Mouse (Mus musculus): ENCODE measurements around the gene Sesn3. TPM values are rescaled to one million over a fixed set of nuclear protein-coding genes. Genes with fewer than 3 reads are reported as not detected.

Gene Sesn3
- polyA plus RNA-seq, 1 experiment, result 4.7 TPM

- Histone ChIP-seq H3ac (ENCODE audit: control insufficient read depth, insufficient read length) (no peak overlapping the region), H3K36me3 (ENCODE audit: control insufficient read depth, insufficient read depth) (no peaks in the 10 kb centered on the region), H3K4me2 (ENCODE audit: low read depth) (no peak overlapping the region), H3K79me2 (ENCODE audit: control insufficient read depth, insufficient read depth) (no peaks in the 10 kb centered on the region), H3K4me3 (no peak overlapping the region), H3K27me3 (ENCODE audit: control insufficient read depth, insufficient read depth, insufficient read length) (no peaks in the 10 kb centered on the region)
- TF ChIP-seq E2F4 (IDR thresholded peaks at IDR 0.05; ENCODE audit: insufficient read depth) (no peak), POLR2AphosphoS2 (IDR thresholded peaks at IDR 0.05; ENCODE audit: insufficient read length, low read depth) (no peak), MYOD1 (IDR thresholded peaks at IDR 0.05; ENCODE audit: control insufficient read depth in 1 of 3, insufficient read length in 2 of 3, low read depth in 2 of 3) (no peak), TCF3 (IDR thresholded peaks at IDR 0.05; ENCODE audit: insufficient read length, low read depth) (no peak), MYOG (IDR thresholded peaks at IDR 0.05; ENCODE audit: control insufficient read depth in 1 of 3, insufficient read depth in 1 of 3, insufficient read length in 2 of 3, low read depth in 2 of 3) (no peak), USF1 (IDR thresholded peaks at IDR 0.05; ENCODE audit: low read depth) (no peak), CEBPB (IDR thresholded peaks at IDR 0.05; ENCODE audit: insufficient read depth, poor library complexity, severe bottlenecking) (no peak), SRF (IDR thresholded peaks at IDR 0.05; ENCODE audit: control insufficient read depth, insufficient read length, low read depth) (no peak), REST (IDR thresholded peaks at IDR 0.05; ENCODE audit: insufficient read depth, insufficient read length) (no peak), POLR2A (IDR thresholded peaks at IDR 0.05; ENCODE audit: insufficient read length, low read depth) (no peak), TCF12 (IDR thresholded peaks at IDR 0.05; ENCODE audit: insufficient read depth, poor library complexity, severe bottlenecking) (no peak), MAX (IDR thresholded peaks at IDR 0.05; ENCODE audit: low read depth) (no peak)
Measured at GRCm38 (mm10) chr9:14242308-14242707, 32.6 kb upstream of the Sesn3 start.

GRCm38 (mm10) chr9:14244528-14244927, 30.3 kb upstream of the Sesn3 start:
- H3K4me3 ChIP-seq, result no peak overlapping the region
- no peaks in the 10 kb centered on the region for H3K36me3 ChIP-seq (ENCODE audit: control insufficient read depth, insufficient read depth)
- H3K27me3 ChIP-seq (ENCODE audit: control insufficient read depth, insufficient read depth, insufficient read length), result no peaks in the 10 kb centered on the region
- no peak overlapping the region for H3ac ChIP-seq (ENCODE audit: control insufficient read depth, insufficient read length)
- no peaks in the 10 kb centered on the region for H3K79me2 ChIP-seq (ENCODE audit: control insufficient read depth, insufficient read depth)
- TF ChIP-seq REST (IDR thresholded peaks at IDR 0.05; ENCODE audit: insufficient read depth, insufficient read length) (no peak), TCF3 (IDR thresholded peaks at IDR 0.05; ENCODE audit: insufficient read length, low read depth) (no peak), POLR2A (IDR thresholded peaks at IDR 0.05; ENCODE audit: insufficient read length, low read depth) (no peak), SRF (IDR thresholded peaks at IDR 0.05; ENCODE audit: control insufficient read depth, insufficient read length, low read depth) (no peak), POLR2AphosphoS2 (IDR thresholded peaks at IDR 0.05; ENCODE audit: insufficient read length, low read depth) (no peak), CEBPB (IDR thresholded peaks at IDR 0.05; ENCODE audit: insufficient read depth, poor library complexity, severe bottlenecking) (no peak), E2F4 (IDR thresholded peaks at IDR 0.05; ENCODE audit: insufficient read depth) (no peak), MAX (IDR thresholded peaks at IDR 0.05; ENCODE audit: low read depth) (no peak), MYOD1 (IDR thresholded peaks at IDR 0.05; ENCODE audit: control insufficient read depth in 1 of 3, insufficient read length in 2 of 3, low read depth in 2 of 3) (no peak), MYOG (IDR thresholded peaks at IDR 0.05; ENCODE audit: control insufficient read depth in 1 of 3, insufficient read depth in 1 of 3, insufficient read length in 2 of 3, low read depth in 2 of 3) (no peak), USF1 (IDR thresholded peaks at IDR 0.05; ENCODE audit: low read depth) (no peak)
- no peak overlapping the region for H3K4me2 ChIP-seq (ENCODE audit: low read depth)

- TF ChIP-seq POLR2AphosphoS2 (IDR thresholded peaks at IDR 0.05; ENCODE audit: insufficient read length, low read depth) (no peak), MAX (IDR thresholded peaks at IDR 0.05; ENCODE audit: low read depth) (no peak), SRF (IDR thresholded peaks at IDR 0.05; ENCODE audit: control insufficient read depth, insufficient read length, low read depth) (no peak), USF1 (IDR thresholded peaks at IDR 0.05; ENCODE audit: low read depth) (no peak), POLR2A (IDR thresholded peaks at IDR 0.05; ENCODE audit: insufficient read length, low read depth) (no peak), REST (IDR thresholded peaks at IDR 0.05; ENCODE audit: insufficient read depth, insufficient read length) (no peak), MYOD1 (IDR thresholded peaks at IDR 0.05; ENCODE audit: control insufficient read depth in 1 of 3, insufficient read length in 2 of 3, low read depth in 2 of 3) (no peak), MYOG (IDR thresholded peaks at IDR 0.05; ENCODE audit: control insufficient read depth in 1 of 3, insufficient read depth in 1 of 3, insufficient read length in 2 of 3, low read depth in 2 of 3) (no peak), TCF3 (IDR thresholded peaks at IDR 0.05; ENCODE audit: insufficient read length, low read depth) (no peak), E2F4 (IDR thresholded peaks at IDR 0.05; ENCODE audit: insufficient read depth) (no peak), TCF12 (IDR thresholded peaks at IDR 0.05; ENCODE audit: insufficient read depth, poor library complexity, severe bottlenecking) (no peak), CEBPB (IDR thresholded peaks at IDR 0.05; ENCODE audit: insufficient read depth, poor library complexity, severe bottlenecking) (no peak)
- Histone ChIP-seq H3K36me3 (ENCODE audit: control insufficient read depth, insufficient read depth) (no peaks in the 10 kb centered on the region), H3K4me2 (ENCODE audit: low read depth) (no peak overlapping the region), H3K79me2 (ENCODE audit: control insufficient read depth, insufficient read depth) (no peaks in the 10 kb centered on the region), H3K4me3 (no peak overlapping the region), H3ac (ENCODE audit: control insufficient read depth, insufficient read length) (no peak overlapping the region), H3K27me3 (ENCODE audit: control insufficient read depth, insufficient read depth, insufficient read length) (no peaks in the 10 kb centered on the region)
Measured at GRCm38 (mm10) chr9:14245013-14245586, 29.8 kb upstream of the Sesn3 start.

- Histone ChIP-seq H3ac (ENCODE audit: control insufficient read depth, insufficient read length) (no peak overlapping the region), H3K4me3 (no peak overlapping the region), H3K79me2 (ENCODE audit: control insufficient read depth, insufficient read depth) (no peaks in the 10 kb centered on the region), H3K4me2 (ENCODE audit: low read depth) (no peak overlapping the region), H3K36me3 (ENCODE audit: control insufficient read depth, insufficient read depth) (no peaks in the 10 kb centered on the region), H3K27me3 (ENCODE audit: control insufficient read depth, insufficient read depth, insufficient read length) (no peaks in the 10 kb centered on the region)
- TF ChIP-seq TCF3 (IDR thresholded peaks at IDR 0.05; ENCODE audit: insufficient read length, low read depth), result no peak
- no peak for TF ChIP-seq E2F4 (IDR thresholded peaks at IDR 0.05; ENCODE audit: insufficient read depth)
- no peak for TF ChIP-seq REST (IDR thresholded peaks at IDR 0.05; ENCODE audit: insufficient read depth, insufficient read length)
- TF ChIP-seq POLR2AphosphoS2 (IDR thresholded peaks at IDR 0.05; ENCODE audit: insufficient read length, low read depth), result no peak
- no peak for TF ChIP-seq MAX (IDR thresholded peaks at IDR 0.05; ENCODE audit: low read depth)
- no peak for TF ChIP-seq TCF12 (IDR thresholded peaks at IDR 0.05; ENCODE audit: insufficient read depth, poor library complexity, severe bottlenecking)
- TF ChIP-seq MYOG (IDR thresholded peaks at IDR 0.05; ENCODE audit: control insufficient read depth in 1 of 3, insufficient read depth in 1 of 3, insufficient read length in 2 of 3, low read depth in 2 of 3), result no peak
- no peak for TF ChIP-seq CEBPB (IDR thresholded peaks at IDR 0.05; ENCODE audit: insufficient read depth, poor library complexity, severe bottlenecking)
- TF ChIP-seq SRF (IDR thresholded peaks at IDR 0.05; ENCODE audit: control insufficient read depth, insufficient read length, low read depth), result no peak
- TF ChIP-seq USF1 (IDR thresholded peaks at IDR 0.05; ENCODE audit: low read depth), result no peak
- TF ChIP-seq POLR2A (IDR thresholded peaks at IDR 0.05; ENCODE audit: insufficient read length, low read depth), result no peak
Measured at GRCm38 (mm10) chr9:14246016-14246799, 28.7 kb upstream of the Sesn3 start.

All from myocyte (in vitro differentiated cells).